Mouse (Mus musculus): ENCODE measurements around the gene Adgre5.
A peak's percentile ranks its signal among the peaks of the same experiment; 100 is the strongest.

Adgre5 gene

DNA sequence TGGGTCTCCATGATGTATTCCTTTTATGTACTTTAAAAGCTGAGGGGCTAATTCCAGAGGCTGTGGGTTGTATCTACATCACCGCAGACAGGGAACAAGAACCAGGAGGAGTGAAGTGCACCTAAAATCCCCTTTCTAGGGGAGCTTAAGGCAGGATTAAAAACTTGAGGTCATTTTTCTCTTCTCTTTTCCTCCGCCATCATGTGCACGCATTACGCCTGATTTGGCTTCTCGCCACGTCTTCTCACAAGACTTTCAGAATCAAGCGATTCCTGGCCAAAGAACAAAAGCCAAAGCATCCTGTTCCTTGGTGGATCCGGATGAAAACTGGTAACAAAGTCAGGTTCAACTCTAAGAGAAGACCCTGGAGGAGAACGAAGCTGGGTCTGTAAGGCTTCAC lies 8.1 kb upstream of the Adgre5 start:
- no peak for DNase-seq (ENCODE audit: low spot score)

DNA sequence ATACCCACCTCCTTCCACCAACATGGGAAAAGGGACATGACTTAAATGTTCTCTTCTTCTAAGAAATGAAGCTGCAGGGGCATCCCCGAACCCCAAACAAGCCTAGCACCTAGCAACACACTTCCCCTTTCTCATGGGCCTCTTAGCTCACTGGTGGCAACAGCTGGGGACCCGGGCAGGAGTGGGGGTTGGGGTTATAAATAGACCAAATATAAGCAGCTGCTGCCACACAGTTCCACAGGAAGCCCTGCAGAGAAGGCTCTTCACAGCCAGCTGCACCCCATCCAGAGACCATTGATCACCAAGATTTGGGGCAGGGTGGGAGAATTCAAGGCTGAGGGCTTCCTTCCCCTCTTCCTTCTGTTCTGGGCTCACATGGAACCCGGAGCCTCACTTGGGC lies 7.6 kb upstream of the Adgre5 start:
- DNase-seq (ENCODE audit: low spot score) = peak; percentile 50

DNA sequence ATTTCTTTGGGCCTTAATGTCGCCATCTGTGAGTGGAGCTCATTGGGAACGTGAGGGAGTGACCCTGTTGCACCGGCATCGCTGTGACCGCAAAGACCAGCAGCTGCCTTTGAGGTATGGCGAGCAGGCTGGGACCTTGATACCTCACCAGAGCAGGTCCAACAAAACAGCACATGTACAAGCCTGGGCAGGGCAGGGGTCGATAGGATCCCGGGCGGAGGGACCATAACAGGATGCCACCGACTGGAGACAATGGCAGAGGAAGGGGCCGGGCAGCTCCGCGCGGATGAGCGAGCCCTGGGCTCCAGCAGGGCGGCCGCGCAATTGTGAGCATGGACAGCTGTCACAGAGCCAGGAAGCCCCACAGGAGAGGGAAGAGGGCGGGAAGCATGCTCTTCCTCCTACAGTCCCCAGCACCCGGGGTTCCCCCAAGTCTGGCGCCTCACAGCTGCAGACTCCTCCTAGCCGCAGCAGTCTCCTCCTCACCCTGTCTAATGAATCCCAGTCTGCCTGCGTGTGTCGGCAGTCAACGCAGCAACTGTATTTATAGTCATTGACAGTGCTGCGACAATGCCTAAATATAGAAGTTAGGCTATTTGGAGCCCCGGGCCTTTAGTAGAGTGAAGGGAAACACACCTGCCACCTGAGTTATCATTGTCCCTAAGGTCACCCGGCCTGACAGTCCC lies 6.7 kb upstream of the Adgre5 start:
- peak; percentile 64 for DNase-seq (ENCODE audit: low spot score)

DNA sequence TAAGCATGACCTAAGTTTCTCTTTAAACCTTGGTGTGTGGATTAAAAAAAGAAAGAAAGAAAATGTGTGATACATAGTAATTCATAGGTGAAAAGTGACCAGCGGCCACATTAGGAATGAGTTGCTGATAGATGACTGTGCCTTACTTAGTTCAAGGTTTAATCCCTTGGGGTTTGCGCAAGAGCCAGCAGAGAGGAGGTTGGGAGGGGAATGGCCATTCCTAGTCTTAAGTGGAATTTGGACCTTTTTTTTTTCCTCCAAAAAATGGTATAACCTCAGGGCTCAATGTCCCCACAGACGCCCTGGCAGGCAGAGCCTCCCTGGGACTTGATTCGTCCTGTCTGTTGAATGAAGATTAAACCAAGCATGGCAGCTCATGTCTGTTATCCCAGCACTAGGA lies 2.9 kb upstream of the Adgre5 start:
- DNase-seq (ENCODE audit: low spot score) = no peak

DNA sequence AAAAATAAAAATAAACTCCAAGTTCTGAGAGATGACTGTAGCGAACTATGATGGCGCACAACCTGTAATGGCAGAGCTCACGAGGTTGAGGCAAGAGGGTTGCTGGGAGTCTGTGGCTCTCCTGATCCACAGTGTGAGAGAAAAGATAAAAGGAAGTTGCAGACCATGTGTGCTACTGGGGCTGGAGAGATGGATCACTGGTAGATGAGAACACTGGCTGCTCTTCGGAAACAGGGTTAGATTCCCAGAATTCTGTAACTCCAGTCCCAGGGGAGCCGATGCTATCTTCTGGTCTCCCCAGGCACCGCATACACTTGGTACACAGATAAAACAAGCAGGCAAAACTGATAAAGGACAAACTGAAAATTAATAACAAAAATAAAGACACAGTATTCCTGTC lies 1.8 kb upstream of the Adgre5 start:
- DNase-seq (ENCODE audit: low spot score) = no peak

DNA sequence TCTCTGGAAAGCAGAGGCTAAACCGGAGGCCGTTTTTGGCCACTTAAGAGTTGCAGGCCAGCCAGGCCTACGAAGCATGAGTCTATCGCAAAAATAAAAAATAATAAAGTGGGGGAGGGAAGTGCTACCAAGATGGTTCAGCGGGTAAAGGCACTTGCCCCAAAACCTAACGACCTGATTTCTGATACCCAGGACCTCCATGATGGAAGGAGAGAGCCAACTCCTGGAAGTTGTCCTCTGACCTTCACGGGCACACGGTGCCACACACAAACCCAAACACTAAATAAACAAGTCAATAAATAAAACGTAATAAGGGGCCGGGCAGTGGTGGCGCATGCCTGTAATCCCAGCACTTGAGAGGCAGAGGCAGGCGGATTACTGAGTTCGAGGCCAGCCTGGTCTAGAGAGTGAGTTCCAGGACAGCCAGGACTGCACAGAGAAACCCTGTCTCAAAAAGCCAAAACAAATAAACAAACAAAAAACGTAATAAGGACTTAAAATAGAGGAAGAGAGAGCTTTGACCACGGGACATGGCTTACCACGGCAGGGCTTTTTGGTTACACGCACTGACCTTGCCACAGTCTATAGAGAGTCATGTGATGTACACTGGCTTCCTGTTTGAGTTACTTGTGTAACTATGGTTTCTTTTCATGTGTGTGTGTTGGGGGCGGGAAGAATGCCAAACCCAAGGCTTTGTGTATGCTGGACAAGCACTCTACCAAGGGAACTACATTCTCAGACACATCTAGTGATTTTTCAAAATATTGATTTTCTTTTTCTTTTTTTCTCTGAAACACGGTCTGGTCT lies 926 bp upstream of the Adgre5 start:
- DNase-seq (ENCODE audit: low spot score) = no peak

DNA sequence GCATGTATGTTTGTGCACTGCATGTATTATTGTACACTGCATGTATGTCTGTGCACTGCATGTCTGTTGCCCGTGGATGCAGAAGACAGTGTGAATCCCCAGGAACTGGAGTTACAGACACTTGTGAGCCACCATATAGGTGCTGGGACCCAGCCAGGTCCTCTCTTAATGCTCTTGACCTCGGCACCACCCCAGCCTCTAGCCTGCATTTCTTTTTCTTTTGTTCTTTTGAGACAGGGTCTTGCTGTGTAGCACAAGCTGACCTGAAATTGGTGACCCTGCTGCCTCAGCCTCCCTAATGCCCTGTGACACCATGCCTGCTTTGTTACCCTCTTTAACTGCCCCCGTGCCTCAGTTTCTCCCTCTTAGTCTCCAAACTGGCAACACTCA lies 545 bp downstream of the Adgre5 start:
- no peak for DNase-seq (ENCODE audit: low spot score)

DNA sequence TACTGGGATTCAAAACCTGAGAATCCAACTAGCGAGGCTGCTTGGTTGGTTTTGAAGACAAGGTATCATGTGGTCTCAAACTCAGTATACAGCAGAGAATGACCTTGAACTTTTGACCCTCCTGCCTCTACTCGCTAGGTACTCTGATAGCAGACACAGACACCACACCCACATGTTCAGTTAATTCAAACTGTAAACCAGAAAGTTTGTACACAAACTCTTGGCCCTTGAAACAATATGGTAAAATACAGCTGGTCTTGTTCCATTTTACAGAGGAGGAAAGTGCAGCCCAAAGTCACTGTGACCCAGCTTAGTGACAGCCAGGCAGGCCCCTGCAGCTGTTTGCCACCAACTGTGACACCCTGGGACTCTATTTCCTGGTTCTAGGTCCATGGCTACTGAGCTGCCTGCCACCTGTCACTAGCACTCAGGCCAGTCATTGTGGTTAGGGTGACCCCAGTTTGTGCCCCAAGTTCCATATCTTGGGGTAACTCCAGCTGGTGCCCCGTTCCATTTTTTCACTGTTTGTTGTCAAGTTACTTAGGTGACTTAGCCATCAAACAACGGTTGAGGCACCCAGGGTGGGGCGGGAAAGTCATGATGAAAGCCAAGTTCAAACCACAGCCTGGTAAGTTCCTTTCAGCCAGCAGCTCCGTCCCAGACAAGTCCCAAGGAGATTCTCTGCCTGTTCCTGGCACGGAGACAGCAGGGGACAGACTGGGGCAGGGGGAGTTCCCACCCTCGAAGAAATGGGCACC lies 1.2 kb downstream of the Adgre5 start:
- DNase-seq (ENCODE audit: low spot score) = no peak

DNA sequence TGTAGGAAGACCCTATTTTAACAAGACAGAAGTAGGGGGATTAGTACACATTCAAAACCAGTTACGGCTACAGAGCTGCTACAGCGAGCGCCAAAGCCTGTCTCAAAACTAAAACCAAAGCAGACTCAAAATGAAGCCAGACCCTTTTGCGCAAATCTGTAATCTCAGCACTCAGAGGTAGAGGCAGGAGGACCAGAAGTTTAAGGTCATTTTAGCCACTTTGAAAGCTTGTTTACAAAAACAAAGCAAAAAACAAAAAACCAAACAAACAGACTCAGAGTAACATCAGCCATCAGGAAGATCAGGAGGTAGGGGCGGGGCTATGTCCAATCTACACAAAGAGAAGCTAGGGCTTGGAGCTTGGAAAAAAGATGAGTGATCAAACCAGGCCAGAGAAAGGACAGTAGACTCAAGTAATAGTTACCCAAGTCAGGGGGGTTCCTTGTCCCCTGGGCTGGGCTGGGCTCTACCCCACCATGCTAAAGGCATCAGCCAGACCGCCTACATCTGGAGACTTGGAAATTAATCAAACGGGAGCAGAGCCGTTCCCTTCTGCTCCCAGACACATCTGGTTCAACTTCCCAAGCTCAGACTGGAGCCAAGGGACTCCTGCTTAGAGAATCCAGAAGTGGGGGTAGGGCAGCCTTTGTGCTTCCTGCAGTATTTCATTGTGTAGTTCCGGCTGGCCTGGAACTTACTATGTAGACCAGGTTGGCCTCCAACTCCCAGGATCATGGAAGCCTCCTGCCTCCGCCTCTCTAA lies 2.0 kb downstream of the Adgre5 start:
- DNase-seq (ENCODE audit: low spot score) = no peak

DNA sequence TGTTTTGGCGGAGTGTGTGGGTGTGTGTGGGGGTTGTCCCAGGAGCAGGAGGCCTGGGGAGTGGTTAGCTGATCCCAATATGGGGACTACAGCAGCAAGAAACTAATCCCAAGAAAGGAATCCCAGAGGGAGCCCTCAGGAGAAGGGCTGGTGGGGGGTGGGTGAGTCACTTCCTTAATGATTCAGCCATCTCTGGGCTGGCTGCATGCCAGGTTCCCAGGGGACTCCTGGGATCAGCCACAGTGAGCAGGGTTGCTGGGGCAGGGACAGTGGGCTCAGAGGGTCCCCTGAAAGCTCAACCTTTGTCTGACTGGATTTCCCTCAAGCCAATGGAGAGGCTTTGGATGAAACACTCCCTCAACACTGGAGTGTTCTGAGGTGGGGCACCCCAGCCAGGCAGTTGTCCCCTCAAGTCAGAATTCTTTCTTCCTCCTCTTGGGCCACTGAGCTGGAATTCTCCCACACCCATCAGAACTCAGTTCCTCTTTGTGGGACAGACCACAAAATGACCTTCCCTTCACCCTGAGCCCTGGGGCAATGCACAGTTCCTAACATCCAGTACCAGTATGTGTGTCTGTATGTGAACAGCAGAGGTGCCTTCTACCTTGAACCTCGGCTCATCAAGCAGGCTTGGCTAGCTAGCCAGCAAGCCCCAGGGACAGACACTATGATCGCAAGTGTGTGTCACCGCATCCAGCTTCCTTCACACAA lies 3.1 kb downstream of the Adgre5 start:
- no peak for DNase-seq (ENCODE audit: low spot score)

DNA sequence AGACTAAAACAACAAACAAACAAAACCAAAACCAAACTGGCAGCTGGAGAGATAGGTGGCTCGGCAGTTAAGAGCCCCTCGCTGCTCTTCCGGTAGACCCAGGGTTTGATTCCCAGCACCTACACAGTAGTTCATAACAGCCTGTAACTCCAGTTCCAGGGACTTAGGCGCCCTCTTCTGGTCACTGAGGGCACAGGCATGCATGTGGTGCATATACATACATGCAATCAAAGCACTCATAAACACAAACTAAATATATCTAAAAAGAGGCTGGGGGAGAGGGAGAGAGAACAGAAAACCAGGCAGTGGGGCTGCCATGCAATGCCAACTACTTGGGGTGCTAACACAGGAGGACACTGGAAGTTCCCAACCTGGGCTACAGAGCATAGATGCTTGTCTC lies 3.8 kb downstream of the Adgre5 start:
- DNase-seq (ENCODE audit: low spot score) = no peak

DNA sequence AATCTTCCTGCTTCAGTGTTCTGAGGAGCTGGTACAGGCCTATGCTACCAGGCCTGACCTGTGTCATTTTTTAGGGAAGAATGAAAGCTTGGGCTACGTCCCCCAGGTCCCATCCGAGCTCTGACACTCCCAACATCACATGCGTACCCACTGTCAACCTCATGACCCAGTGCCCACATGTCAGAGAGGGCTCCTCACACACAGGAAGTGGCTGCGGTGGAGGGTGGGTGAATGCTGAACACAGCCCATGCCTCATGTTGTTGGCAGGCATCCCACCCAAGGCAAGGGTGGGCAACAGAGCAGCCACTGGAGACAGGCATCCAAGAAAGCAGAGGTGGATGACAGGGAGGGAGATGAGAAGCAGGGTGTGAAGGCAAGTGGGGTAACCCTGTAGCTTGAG lies 4.4 kb downstream of the Adgre5 start:
- DNase-seq (ENCODE audit: low spot score) = no peak

DNA sequence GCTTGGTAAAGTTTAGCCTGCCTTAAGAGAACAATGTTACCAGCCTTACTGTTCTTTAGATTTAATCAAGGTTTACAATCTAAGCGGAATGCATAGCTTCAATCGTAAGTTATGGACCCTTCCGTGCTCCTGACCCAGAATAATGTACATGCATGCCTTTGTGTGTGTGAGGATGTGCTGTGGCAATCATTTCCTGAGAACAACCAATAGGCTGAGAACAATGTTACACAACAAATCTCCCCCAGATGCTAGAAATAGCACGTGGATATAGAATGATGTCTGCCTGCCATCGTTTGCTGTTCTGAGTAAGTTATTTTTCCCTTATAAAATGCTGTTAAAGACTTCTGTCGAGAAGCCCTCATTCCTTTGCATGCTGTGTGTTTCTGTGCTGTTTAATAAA lies 8.2 kb downstream of the Adgre5 start:
- no peak for DNase-seq (ENCODE audit: low spot score)

DNA sequence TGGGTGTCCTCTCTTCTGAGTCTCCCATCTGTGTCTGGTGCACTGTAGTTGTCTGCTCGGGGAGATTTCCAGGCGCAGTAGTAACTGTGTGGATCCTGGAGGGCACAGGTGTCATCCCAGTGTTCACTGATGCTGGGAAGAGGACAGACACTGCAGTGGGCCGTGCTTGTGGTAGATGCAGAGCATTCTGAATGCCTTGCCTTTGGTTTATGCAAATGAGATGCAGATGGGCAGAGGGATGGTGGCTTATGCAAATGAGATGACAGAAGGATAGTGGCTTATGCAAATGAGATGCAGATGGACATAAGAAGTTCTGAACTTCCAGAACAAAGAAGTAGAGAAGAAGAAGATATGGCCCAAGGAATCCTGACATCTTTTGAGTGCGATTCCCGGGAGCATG lies 9.2 kb downstream of the Adgre5 start:
- DNase-seq (ENCODE audit: low spot score) = no peak

DNA sequence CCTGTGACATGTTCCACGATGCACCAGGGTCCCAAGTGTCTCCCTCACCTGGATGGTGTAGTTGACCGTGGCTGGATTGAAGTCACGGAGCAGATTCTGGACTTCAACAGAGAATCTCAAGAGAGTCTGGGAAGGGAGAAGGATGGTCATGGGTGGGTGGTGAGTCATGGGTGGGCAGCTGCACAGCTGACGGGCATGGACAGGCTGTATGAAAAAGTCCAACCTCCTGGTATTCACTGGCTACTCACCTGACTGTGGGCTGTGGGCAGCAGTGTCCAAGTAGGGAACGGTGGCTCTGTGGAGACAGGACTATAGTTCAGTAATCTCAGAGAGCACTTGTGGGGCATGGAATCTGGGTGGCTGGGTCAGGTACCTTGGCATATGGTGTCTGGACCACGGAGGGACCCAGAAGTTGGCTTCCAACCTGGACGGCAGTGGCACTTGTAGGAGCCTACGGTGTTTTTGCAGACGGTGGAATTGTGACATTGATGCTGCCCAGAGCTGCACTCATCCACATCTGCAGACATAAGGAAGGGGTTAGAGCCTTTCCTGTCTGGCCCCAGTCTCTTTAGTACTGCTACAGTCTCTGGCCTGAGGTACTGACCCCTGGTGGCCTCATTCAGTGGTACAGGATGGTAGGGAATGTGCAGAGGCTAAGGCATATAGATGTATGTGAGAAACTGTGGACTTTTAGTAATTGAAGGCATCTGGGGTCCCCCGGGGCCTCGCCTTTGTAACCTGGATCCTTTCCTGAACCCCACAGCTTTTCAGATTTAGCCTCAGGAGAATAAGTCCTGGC lies 11.9 kb downstream of the Adgre5 start:
- peak; percentile 65 for DNase-seq (ENCODE audit: low spot score)

DNA sequence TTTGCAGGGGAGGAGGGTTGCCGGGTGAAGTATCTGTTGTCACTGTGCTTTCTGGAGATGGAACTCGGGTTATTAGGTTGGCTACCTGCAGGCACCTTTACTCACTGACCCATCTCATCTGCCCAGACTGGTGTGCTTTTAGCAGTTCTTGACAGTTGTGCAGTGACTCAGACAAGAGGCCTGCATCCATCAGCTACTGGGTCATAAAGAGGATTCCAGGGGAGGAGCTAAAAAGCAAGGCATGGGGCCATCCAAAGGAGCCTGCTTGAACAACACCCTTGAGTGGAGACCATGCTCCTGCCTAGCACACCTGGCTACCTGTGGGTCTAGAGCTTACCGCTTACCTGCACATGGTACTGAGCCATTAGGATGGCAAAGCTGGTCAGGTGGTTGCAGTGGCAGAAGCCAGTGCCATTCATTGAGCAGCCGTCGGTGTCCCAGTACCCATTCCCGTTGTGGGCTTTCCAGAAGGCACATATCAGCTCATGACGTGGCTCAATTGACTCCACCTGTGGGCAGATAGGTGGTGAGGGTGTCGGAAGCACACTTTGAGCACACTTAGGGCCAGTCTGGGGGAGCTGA lies 15.5 kb downstream of the Adgre5 start:
- DNase-seq (ENCODE audit: low spot score) = no peak

DNA sequence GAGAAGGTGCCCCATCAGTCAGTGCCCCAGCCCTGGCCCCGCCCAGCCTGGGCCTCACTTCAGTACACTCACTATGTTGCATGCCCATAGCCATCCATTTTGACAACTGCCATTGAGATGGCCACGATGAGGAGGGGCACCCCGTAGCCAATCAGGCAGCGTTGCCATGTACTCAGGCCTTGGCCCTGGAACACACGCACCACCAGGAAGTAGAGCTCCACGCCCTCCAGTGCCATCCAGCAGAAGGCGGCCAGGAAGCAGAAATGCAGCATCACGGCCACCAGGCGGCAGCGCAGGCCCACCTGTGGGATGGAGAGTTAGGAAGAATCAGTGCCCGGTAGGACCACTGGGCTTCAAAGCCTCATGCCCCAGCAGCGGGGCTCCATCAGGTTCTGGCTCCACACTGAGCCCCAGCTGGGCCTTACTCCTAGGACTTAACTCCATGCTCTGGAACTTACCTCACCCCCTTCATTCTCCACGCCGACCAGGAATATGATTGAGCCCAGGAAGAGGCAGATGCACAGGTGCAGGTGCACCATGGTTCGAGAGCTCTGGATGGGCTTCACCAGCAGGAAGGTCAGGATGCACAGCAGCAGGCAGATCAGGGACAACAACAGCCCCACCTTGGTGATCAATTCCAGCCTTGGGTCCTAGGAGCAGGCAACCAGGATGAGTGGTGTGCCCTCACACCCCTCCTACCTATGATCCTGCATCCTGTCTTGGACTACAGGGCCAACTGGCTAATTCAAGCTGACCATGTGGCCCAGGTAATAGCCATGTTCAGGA lies 16.2 kb downstream of the Adgre5 start:
- DNase-seq (ENCODE audit: low spot score) = peak; percentile 82

DNA sequence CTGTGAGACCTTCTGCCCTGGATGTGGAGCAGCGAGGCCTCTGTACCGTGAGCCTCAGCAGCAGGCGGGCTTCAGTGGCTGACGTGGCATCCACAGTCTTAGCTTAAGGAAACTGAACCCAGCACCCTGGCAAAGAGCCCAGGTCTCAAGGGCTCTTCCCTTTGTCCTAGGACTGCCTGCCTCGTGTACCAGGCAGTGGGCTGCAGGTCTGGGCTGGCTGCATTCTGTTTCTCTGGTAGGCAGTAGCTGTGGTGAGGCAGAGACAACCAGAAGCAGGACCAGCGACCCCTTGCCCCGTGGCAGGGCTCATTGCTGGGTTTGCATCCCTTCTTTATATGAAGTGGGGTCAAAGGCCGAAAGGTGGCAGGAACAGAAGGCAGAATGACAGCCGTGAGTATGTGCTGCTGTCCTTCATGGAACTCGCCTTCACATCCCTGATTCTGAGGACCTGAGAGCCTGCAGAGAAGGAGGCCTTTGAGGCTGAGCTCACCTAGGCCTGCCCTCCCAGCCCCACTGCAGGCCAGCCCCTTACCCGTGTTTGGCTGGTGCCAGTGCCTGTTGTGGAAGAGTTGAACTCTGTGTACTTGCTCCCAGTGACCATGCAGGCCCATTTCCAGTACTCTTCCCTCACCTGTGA lies 17.6 kb downstream of the Adgre5 start:
- DNase-seq (ENCODE audit: low spot score) = no peak

DNA sequence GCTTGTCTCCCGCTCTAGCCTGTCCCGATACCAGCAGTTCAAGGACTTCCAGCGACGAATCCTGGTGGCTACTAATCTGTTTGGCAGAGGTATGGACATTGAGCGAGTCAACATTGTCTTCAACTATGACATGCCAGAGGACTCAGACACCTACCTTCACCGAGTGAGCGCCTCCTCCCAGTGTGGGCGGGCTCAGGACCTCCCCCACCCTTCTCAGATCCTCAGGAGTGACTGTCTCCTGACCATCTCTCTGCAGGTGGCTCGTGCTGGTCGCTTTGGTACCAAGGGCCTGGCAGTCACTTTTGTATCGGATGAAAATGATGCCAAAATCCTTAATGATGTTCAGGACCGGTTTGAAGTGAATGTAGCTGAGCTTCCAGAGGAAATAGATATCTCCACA lies 18.5 kb downstream of the Adgre5 start:
- DNase-seq (ENCODE audit: low spot score) = no peak
